Mouse (Mus musculus): Measurements from ENCODE around the gene Scn8a. TPM values are rescaled to one million over a fixed set of nuclear protein-coding genes. Genes with fewer than 3 reads are reported as not detected.
"Not testable (repeated sequence)": the region's sequence is repeated elsewhere in the genome, so short reads cannot be mapped to it uniquely, and the experiment has no call there.

The Scn8a gene
- polyA plus RNA-seq (2012; fragmentation: generic; extraction: Trizol) = not detected

DNA sequence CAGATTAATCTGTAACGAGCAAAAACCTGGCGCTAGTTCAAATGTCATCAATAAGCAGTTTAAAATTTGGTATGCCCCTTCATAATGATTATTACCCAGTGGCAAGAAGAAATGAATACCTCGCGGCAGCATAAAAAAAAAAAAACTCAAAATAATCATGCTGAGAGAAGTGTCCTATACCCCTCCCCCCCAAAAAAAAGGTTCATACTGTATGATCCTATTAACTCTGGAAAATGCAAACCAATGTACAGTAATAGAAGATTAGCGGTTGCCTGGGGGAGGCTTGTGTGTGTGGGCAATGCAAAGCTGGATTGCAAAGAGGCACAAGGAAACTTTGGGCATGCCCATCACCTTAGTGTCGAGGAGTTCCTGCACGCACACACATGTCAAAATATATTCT lies at the start of gene Scn8a:
Gene Scn8a, plus strand, starts transcription at position 301 of the 400 bp plus-strand sequence.
- Histone ChIP-seq H3K36me3 (ENCODE audit: control insufficient read depth, insufficient read depth) (no peaks in the 10 kb centered on the region), H3K79me2 (ENCODE audit: control insufficient read depth, insufficient read depth) (no peaks in the 10 kb centered on the region), H3K4me2 (ENCODE audit: low read depth) (no peak within 1 kb of the TSS), H3K27me3 (ENCODE audit: control insufficient read depth, insufficient read depth, insufficient read length) (peaks cover 24% of the 10 kb centered on the region), H3K4me3 (no peak within 1 kb of the TSS), H3ac (ENCODE audit: control insufficient read depth, insufficient read length) (no peak within 1 kb of the TSS)
- TF ChIP-seq MYOD1 (IDR thresholded peaks at IDR 0.05; ENCODE audit: control insufficient read depth in 1 of 3, insufficient read length in 2 of 3, low read depth in 2 of 3) = no peak
- no peak for TF ChIP-seq CEBPB (IDR thresholded peaks at IDR 0.05; ENCODE audit: insufficient read depth, poor library complexity, severe bottlenecking)
- no peak for TF ChIP-seq TCF3 (IDR thresholded peaks at IDR 0.05; ENCODE audit: insufficient read length, low read depth)
- TF ChIP-seq E2F4 (IDR thresholded peaks at IDR 0.05; ENCODE audit: insufficient read depth) = no peak
- no peak for TF ChIP-seq POLR2A (IDR thresholded peaks at IDR 0.05; ENCODE audit: insufficient read length, low read depth)
- TF ChIP-seq MYOG (IDR thresholded peaks at IDR 0.05; ENCODE audit: control insufficient read depth in 1 of 3, insufficient read depth in 1 of 3, insufficient read length in 2 of 3, low read depth in 2 of 3) = no peak
- no peak for TF ChIP-seq POLR2AphosphoS2 (IDR thresholded peaks at IDR 0.05; ENCODE audit: insufficient read length, low read depth)
- no peak for TF ChIP-seq SRF (IDR thresholded peaks at IDR 0.05; ENCODE audit: control insufficient read depth, insufficient read length, low read depth)
- no peak for TF ChIP-seq REST (IDR thresholded peaks at IDR 0.05; ENCODE audit: insufficient read depth, insufficient read length)
- TF ChIP-seq MAX (IDR thresholded peaks at IDR 0.05; ENCODE audit: low read depth) = no peak
- TF ChIP-seq TCF12 (IDR thresholded peaks at IDR 0.05; ENCODE audit: insufficient read depth, poor library complexity, severe bottlenecking) = no peak

DNA sequence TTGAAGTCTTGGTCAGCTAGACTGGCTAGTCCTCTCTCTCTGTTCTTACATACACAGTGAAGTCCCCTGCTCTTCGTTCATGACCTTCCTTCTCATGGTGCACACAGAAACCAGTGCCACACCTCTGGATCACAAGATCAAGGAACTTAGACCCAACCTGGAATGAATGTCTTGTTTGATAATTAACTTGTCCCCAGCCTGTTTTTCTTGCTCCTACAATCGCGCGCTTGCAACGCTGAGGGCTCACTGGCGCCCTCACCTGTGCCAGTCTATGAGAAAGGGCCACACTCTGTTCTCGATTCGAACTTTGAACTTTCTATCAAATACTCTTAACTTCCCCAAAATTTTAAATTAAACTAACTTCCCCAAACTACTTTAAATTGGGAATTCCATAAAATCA lies 47.8 kb upstream of the Scn8a start:
- no peak overlapping the region for H3K4me2 ChIP-seq (ENCODE audit: low read depth)

DNA sequence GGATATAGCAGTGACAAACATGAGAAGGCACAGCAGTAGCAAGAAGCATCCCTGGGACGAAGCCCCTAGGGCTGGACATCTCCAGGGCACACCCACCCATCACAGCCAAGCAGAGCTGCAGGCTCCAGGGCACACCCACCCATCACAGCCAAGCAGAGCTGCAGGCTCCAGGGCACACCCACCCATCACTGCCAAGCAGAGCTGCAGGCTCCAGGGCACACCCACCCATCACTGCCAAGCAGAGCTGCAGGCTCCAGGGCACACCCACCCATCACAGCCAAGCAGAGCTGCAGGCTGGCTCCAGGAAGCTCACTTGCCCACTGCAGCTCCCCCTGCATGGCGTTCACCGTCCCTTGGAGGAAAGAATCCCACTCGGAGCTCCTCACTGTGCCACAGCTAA lies 47.3 kb upstream of the Scn8a start:
- not testable (repeated sequence) for H3K36me3 ChIP-seq (ENCODE audit: control insufficient read depth, insufficient read depth); H3K4me2 ChIP-seq (ENCODE audit: low read depth); H3ac ChIP-seq (ENCODE audit: control insufficient read depth, insufficient read length); H3K4me3 ChIP-seq; H3K79me2 ChIP-seq (ENCODE audit: control insufficient read depth, insufficient read depth)
- H3K27me3 ChIP-seq (ENCODE audit: control insufficient read depth, insufficient read depth, insufficient read length) = peaks cover 48% of the 10 kb centered on the region

More for the DNA sequence above, 47.8 kb upstream of the Scn8a start:
- Histone ChIP-seq H3K4me3 (no peak overlapping the region), H3K27me3 (ENCODE audit: control insufficient read depth, insufficient read depth, insufficient read length) (peaks cover 45% of the 10 kb centered on the region), H3ac (ENCODE audit: control insufficient read depth, insufficient read length) (no peak overlapping the region), H3K79me2 (ENCODE audit: control insufficient read depth, insufficient read depth) (no peaks in the 10 kb centered on the region), H3K36me3 (ENCODE audit: control insufficient read depth, insufficient read depth) (no peaks in the 10 kb centered on the region)
- TF ChIP-seq REST (IDR thresholded peaks at IDR 0.05; ENCODE audit: insufficient read depth, insufficient read length) (no peak), TCF12 (IDR thresholded peaks at IDR 0.05; ENCODE audit: insufficient read depth, poor library complexity, severe bottlenecking) (no peak), USF1 (IDR thresholded peaks at IDR 0.05; ENCODE audit: low read depth) (no peak), CEBPB (IDR thresholded peaks at IDR 0.05; ENCODE audit: insufficient read depth, poor library complexity, severe bottlenecking) (no peak), POLR2AphosphoS2 (IDR thresholded peaks at IDR 0.05; ENCODE audit: insufficient read length, low read depth) (no peak), POLR2A (IDR thresholded peaks at IDR 0.05; ENCODE audit: insufficient read length, low read depth) (no peak), MAX (IDR thresholded peaks at IDR 0.05; ENCODE audit: low read depth) (no peak), E2F4 (IDR thresholded peaks at IDR 0.05; ENCODE audit: insufficient read depth) (no peak), SRF (IDR thresholded peaks at IDR 0.05; ENCODE audit: control insufficient read depth, insufficient read length, low read depth) (no peak), TCF3 (IDR thresholded peaks at IDR 0.05; ENCODE audit: insufficient read length, low read depth) (no peak), MYOG (IDR thresholded peaks at IDR 0.05; ENCODE audit: control insufficient read depth in 1 of 3, insufficient read depth in 1 of 3, insufficient read length in 2 of 3, low read depth in 2 of 3) (no peak), MYOD1 (IDR thresholded peaks at IDR 0.05; ENCODE audit: control insufficient read depth in 1 of 3, insufficient read length in 2 of 3, low read depth in 2 of 3) (no peak)

DNA sequence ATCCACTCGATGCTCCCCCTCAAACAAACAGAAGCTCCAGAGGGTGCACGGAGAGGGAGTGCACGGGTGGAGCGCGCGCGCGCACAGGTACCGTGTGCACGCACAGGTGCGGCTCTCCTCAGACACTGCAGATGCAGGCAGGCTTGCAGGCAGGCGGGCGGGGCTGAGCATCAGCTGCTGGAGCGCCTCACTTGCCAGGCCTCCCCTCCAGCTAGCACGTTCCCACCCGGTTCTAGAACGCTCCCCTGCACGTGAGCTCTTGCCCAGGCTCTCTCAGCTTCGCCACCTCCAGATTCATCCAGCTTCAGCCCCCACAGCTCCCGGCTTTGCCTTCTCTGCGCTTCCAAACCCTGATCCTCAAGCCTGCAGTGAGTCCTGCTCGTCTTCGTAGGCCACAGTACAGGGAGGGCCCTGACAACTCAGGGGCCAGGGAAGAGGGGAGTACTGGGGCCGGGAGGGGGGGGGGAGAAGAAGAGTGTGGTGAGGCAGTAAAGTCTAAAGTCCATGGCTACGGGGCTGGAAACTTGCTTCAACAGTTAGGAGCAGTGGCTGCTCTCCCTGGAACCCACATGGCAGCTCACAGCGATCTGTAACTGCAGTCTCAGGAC lies 44.3 kb upstream of the Scn8a start:
- peaks cover 70% of the 10 kb centered on the region for H3K27me3 ChIP-seq (ENCODE audit: control insufficient read depth, insufficient read depth, insufficient read length)
- H3ac ChIP-seq (ENCODE audit: control insufficient read depth, insufficient read length) = no peak overlapping the region
- H3K36me3 ChIP-seq (ENCODE audit: control insufficient read depth, insufficient read depth) = no peaks in the 10 kb centered on the region
- no peaks in the 10 kb centered on the region for H3K79me2 ChIP-seq (ENCODE audit: control insufficient read depth, insufficient read depth)
- no peak overlapping the region for H3K4me2 ChIP-seq (ENCODE audit: low read depth)
- no peak overlapping the region for H3K4me3 ChIP-seq
- TF ChIP-seq E2F4 (IDR thresholded peaks at IDR 0.05; ENCODE audit: insufficient read depth) = no peak
- no peak for TF ChIP-seq MYOD1 (IDR thresholded peaks at IDR 0.05; ENCODE audit: control insufficient read depth in 1 of 3, insufficient read length in 2 of 3, low read depth in 2 of 3)
- TF ChIP-seq MYOG (IDR thresholded peaks at IDR 0.05; ENCODE audit: control insufficient read depth in 1 of 3, insufficient read depth in 1 of 3, insufficient read length in 2 of 3, low read depth in 2 of 3) = peak in 1 of 3 experiments; percentile 8
- no peak for TF ChIP-seq TCF12 (IDR thresholded peaks at IDR 0.05; ENCODE audit: insufficient read depth, poor library complexity, severe bottlenecking)

DNA sequence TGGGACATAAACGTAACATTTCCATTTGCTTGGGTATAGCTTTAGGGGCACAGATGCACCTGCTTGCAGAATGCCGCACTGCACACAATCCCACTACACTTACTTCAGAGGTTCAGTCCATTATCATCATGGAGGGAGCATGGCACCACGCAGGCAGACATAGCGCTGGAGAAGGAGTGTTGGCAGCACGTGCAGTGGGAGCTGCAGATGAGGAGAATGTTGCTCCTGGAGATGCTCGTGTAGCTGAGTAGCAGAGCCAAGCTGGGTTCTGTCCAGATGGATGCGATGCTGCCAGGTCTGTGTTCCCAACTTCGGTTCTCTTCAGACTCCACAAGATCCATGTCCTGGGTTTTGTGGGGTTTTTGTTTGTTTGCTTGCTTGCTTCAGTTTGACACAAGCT lies 43.6 kb upstream of the Scn8a start:
- Histone ChIP-seq H3K4me3 (no peak overlapping the region), H3ac (ENCODE audit: control insufficient read depth, insufficient read length) (no peak overlapping the region), H3K4me2 (ENCODE audit: low read depth) (no peak overlapping the region), H3K79me2 (ENCODE audit: control insufficient read depth, insufficient read depth) (no peaks in the 10 kb centered on the region), H3K27me3 (ENCODE audit: control insufficient read depth, insufficient read depth, insufficient read length) (peaks cover 70% of the 10 kb centered on the region), H3K36me3 (ENCODE audit: control insufficient read depth, insufficient read depth) (no peaks in the 10 kb centered on the region)
- TF ChIP-seq E2F4 (IDR thresholded peaks at IDR 0.05; ENCODE audit: insufficient read depth) (no peak), CEBPB (IDR thresholded peaks at IDR 0.05; ENCODE audit: insufficient read depth, poor library complexity, severe bottlenecking) (no peak), REST (IDR thresholded peaks at IDR 0.05; ENCODE audit: insufficient read depth, insufficient read length) (no peak), POLR2AphosphoS2 (IDR thresholded peaks at IDR 0.05; ENCODE audit: insufficient read length, low read depth) (no peak), SRF (IDR thresholded peaks at IDR 0.05; ENCODE audit: control insufficient read depth, insufficient read length, low read depth) (no peak), MYOD1 (IDR thresholded peaks at IDR 0.05; ENCODE audit: control insufficient read depth in 1 of 3, insufficient read length in 2 of 3, low read depth in 2 of 3) (no peak), USF1 (IDR thresholded peaks at IDR 0.05; ENCODE audit: low read depth) (no peak), MAX (IDR thresholded peaks at IDR 0.05; ENCODE audit: low read depth) (no peak), TCF12 (IDR thresholded peaks at IDR 0.05; ENCODE audit: insufficient read depth, poor library complexity, severe bottlenecking) (no peak), MYOG (IDR thresholded peaks at IDR 0.05; ENCODE audit: control insufficient read depth in 1 of 3, insufficient read depth in 1 of 3, insufficient read length in 2 of 3, low read depth in 2 of 3) (no peak), TCF3 (IDR thresholded peaks at IDR 0.05; ENCODE audit: insufficient read length, low read depth) (no peak)
